Mouse (Mus musculus) midbrain, embryonic 11.5 days (tissue): ENCODE data around the gene Wipi2. TPM values are rescaled to one million over a fixed set of nuclear protein-coding genes. Genes with fewer than 3 reads are reported as not detected.

ENCODE experiments used
- ATAC-seq: fragments of 200-750 bp; cut with Nextera tagmentation; 2 replicates; pipeline ENCODE4 v1.8.0; 2017; ENCODE audit warnings: moderate TSS enrichment, moderate library complexity; ENCODE audit not compliant: low FRiP score
- DNase-seq: peaks from one replicate; pipeline ENCODE4 v3.0.0; 2015; ENCODE audit warnings: low spot score; ENCODE audit errors: missing footprints
- H3K27ac ChIP-seq: fragments of 300-500 bp; sonication (generic); 2 replicates; pipeline ENCODE4 v1.5.1; 2014; ENCODE audit warnings: low read depth, low read length
- H3K27me3 ChIP-seq: fragments of 300-500 bp; sonication (generic); 2 replicates; pipeline ENCODE4 v1.6.1; 2014; ENCODE audit warnings: mild to moderate bottlenecking, low read length, moderate library complexity, mixed read lengths; ENCODE audit not compliant: control insufficient read depth, insufficient read depth
- H3K36me3 ChIP-seq: fragments of 300-500 bp; sonication (generic); 2 replicates; pipeline ENCODE4 v1.6.1; 2014; ENCODE audit warnings: mild to moderate bottlenecking, low read length, moderate library complexity, mixed read lengths; ENCODE audit not compliant: control insufficient read depth, insufficient read depth
- H3K4me1 ChIP-seq: fragments of 300-500 bp; sonication (generic); 2 replicates; pipeline ENCODE4 v1.6.1; 2014; ENCODE audit warnings: low read length; ENCODE audit not compliant: control insufficient read depth, insufficient read depth
- H3K4me2 ChIP-seq: fragments of 300-500 bp; sonication (generic); 2 replicates; pipeline ENCODE4 v1.6.1; 2014; ENCODE audit warnings: mild to moderate bottlenecking, moderate library complexity
- H3K4me3 ChIP-seq: fragments of 300-500 bp; sonication (generic); 2 replicates; pipeline ENCODE4 v1.5.1; 2014; ENCODE audit warnings: low read depth, low read length
- H3K9ac ChIP-seq: fragments of 300-500 bp; sonication (generic); 2 replicates; pipeline ENCODE4 v1.6.1; 2014; ENCODE audit warnings: low read length
- H3K9me3 ChIP-seq: fragments of 300-500 bp; sonication (generic); 2 replicates; pipeline ENCODE4 v1.6.1; 2016; ENCODE audit warnings: low read length; ENCODE audit not compliant: control insufficient read depth
- WGBS: fragments of 180-500 bp; shearing (Covaris S2); extraction: QIAGEN DNeasy Blood & Tissue Kit; methylation state at CpG from one replicate; pipeline ENCODE4 v1.1.7; 2014; 5-methylcytosine and 5-hydroxymethylcytosine counted together
- polyA plus RNA-seq: library from polyadenylated mRNA; unstranded; fragments of >200 nt; fragmentation: Nextera tagmentation; extraction: Ambion mirVana; gene quantifications from 2 replicates; pipeline ENCODE4 v1.2.1, GENCODE M21; 2014

Gene Wipi2
- polyA plus RNA-seq, 1 experiment from 2014 or later: 55.7 TPM

GRCm38 (mm10) chr5:142673082-142673481 lies 45.6 kb downstream of the Wipi2 start:
- Histone ChIP-seq H3K9me3 (no peaks in the 10 kb centered on the region), H3K27ac (no peak overlapping the region), H3K4me1 (peaks cover 2% of the 10 kb centered on the region; the same call in 1 of the 2 replicates), H3K4me2 (no peak overlapping the region), H3K36me3 (peaks cover 2% of the 10 kb centered on the region; the same call in 1 of the 2 replicates), H3K9ac (peak overlapping the region; percentile 36; the same call in 1 of the 2 replicates), H3K27me3 (no peaks in the 10 kb centered on the region), H3K4me3 (no peak overlapping the region)
- DNase-seq: peak; percentile 89
- ATAC-seq: peak; percentile 74
- WGBS: 22% methylated on average over 5 of the region's 5 CpGs

- Histone ChIP-seq H3K4me2 (no peak overlapping the region), H3K27ac (no peak overlapping the region), H3K4me3 (no peak overlapping the region), H3K27me3 (no peaks in the 10 kb centered on the region), H3K36me3 (no peaks in the 10 kb centered on the region), H3K9ac (no peak overlapping the region), H3K4me1 (no peaks in the 10 kb centered on the region), H3K9me3 (no peaks in the 10 kb centered on the region)
- DNase-seq (no peak), ATAC-seq (no peak)
- 66% methylated on average over 7 of the region's 7 CpGs for WGBS
Measured at GRCm38 (mm10) chr5:142678141-142678571, 50.7 kb downstream of the Wipi2 start.

GRCm38 (mm10) chr5:142679065-142679464 lies 51.6 kb downstream of the Wipi2 start:
- H3K4me1 ChIP-seq: no peaks in the 10 kb centered on the region
- H3K9me3 ChIP-seq: no peaks in the 10 kb centered on the region
- H3K27ac ChIP-seq: no peak overlapping the region
- no peaks in the 10 kb centered on the region for H3K36me3 ChIP-seq
- no peaks in the 10 kb centered on the region for H3K27me3 ChIP-seq
- ATAC-seq: no peak
- H3K9ac ChIP-seq: no peak overlapping the region
- no peak overlapping the region for H3K4me2 ChIP-seq
- DNase-seq: no peak
- WGBS: 100% methylated on average over 1 of the region's 1 CpGs
- H3K4me3 ChIP-seq: no peak overlapping the region

GRCm38 (mm10) chr5:142681911-142682310 lies 54.4 kb downstream of the Wipi2 start:
- Histone ChIP-seq H3K9me3 (no peaks in the 10 kb centered on the region), H3K27me3 (no peaks in the 10 kb centered on the region), H3K9ac (no peak overlapping the region), H3K4me2 (no peak overlapping the region), H3K4me1 (no peaks in the 10 kb centered on the region), H3K27ac (no peak overlapping the region), H3K4me3 (no peak overlapping the region), H3K36me3 (no peaks in the 10 kb centered on the region)
- 87% methylated on average over 3 of the region's 3 CpGs for WGBS
- DNase-seq: no peak
- no peak for ATAC-seq

- no peaks in the 10 kb centered on the region for H3K27me3 ChIP-seq
- H3K4me1 ChIP-seq: no peaks in the 10 kb centered on the region
- H3K27ac ChIP-seq: no peak overlapping the region
- H3K36me3 ChIP-seq: no peaks in the 10 kb centered on the region
- H3K4me2 ChIP-seq: no peak overlapping the region
- no peak for ATAC-seq
- H3K4me3 ChIP-seq: no peak overlapping the region
- H3K9ac ChIP-seq: no peak overlapping the region
- DNase-seq: no peak
- no peaks in the 10 kb centered on the region for H3K9me3 ChIP-seq
- 93% methylated on average over 5 of the region's 5 CpGs for WGBS
Measured at GRCm38 (mm10) chr5:142682529-142682928, 55.0 kb downstream of the Wipi2 start.

- DNase-seq: no peak
- H3K4me1 ChIP-seq: no peaks in the 10 kb centered on the region
- H3K36me3 ChIP-seq: no peaks in the 10 kb centered on the region
- WGBS: 19% methylated on average over 6 of the region's 6 CpGs
- no peak for ATAC-seq
- H3K27ac ChIP-seq: no peak overlapping the region
- H3K9me3 ChIP-seq: no peaks in the 10 kb centered on the region
- no peak overlapping the region for H3K9ac ChIP-seq
- H3K4me2 ChIP-seq: no peak overlapping the region
- H3K27me3 ChIP-seq: no peaks in the 10 kb centered on the region
- H3K4me3 ChIP-seq: no peak overlapping the region
Measured at GRCm38 (mm10) chr5:142688866-142689265, 61.4 kb downstream of the Wipi2 start.

GRCm38 (mm10) chr5:142690343-142690742 lies 62.8 kb downstream of the Wipi2 start:
- ATAC-seq (no peak), DNase-seq (no peak)
- Histone ChIP-seq H3K9ac (no peak overlapping the region), H3K27me3 (no peaks in the 10 kb centered on the region), H3K4me3 (no peak overlapping the region), H3K36me3 (no peaks in the 10 kb centered on the region), H3K9me3 (no peaks in the 10 kb centered on the region), H3K27ac (no peak overlapping the region), H3K4me2 (no peak overlapping the region), H3K4me1 (no peaks in the 10 kb centered on the region; the same call in 1 of the 2 replicates)
- WGBS: 84% methylated on average over 3 of the region's 3 CpGs

- DNase-seq: no peak
- Histone ChIP-seq H3K27ac (no peak within 1 kb of the TSS), H3K9me3 (no peaks in the 10 kb centered on the region), H3K9ac (no peak within 1 kb of the TSS), H3K36me3 (no peaks in the 10 kb centered on the region), H3K27me3 (no peaks in the 10 kb centered on the region), H3K4me1 (no peaks in the 10 kb centered on the region; the same call in 1 of the 2 replicates), H3K4me2 (no peak within 1 kb of the TSS), H3K4me3 (no peak within 1 kb of the TSS)
- ATAC-seq: no peak
- WGBS: 69% methylated on average over 14 of the region's 14 CpGs
Measured at GRCm38 (mm10) chr5:142692248-142692647, 64.8 kb downstream of the Wipi2 start, which contains the start of gene Slc29a4. Gene Slc29a4 (plus strand): TSS chr5:142692512.

- Histone ChIP-seq H3K4me2 (no peak overlapping the region), H3K9ac (no peak overlapping the region), H3K36me3 (no peaks in the 10 kb centered on the region), H3K9me3 (no peaks in the 10 kb centered on the region), H3K27me3 (no peaks in the 10 kb centered on the region; the same call in 1 of the 2 replicates), H3K27ac (no peak overlapping the region), H3K4me1 (no peaks in the 10 kb centered on the region; the same call in 1 of the 2 replicates), H3K4me3 (no peak overlapping the region)
- ATAC-seq: no peak
- WGBS: 69% methylated on average over 12 of the region's 12 CpGs
- no peak for DNase-seq
Measured at GRCm38 (mm10) chr5:142692971-142693737, 65.7 kb downstream of the Wipi2 start.
